9 mouse cellular contexts compared by ENCODE assay signal in the genomic region with DNA sequence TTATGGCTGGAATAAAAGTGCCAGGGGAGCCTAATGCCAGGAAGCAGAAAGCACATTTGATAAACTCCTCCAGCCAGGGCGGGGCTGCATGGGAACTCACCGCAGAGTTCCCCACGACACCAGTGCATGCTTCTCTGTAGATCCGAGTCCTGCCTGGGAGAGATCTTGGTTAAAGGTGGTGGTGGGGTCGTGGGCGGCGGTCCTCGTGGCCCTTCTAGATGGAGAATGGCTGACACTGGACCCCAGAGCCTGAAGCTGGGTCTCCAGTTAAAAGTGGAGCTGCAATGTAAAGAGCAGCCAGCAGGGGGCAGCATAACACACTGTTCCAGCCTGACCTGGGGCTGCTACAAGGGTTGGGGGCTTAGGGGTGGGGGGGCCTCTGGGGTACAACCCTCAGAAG. TPM values are rescaled to one million over a fixed set of nuclear protein-coding genes. Genes with fewer than 3 reads are reported as not detected.
A peak's percentile ranks its signal among the peaks of the same experiment; 100 is the strongest.
DNase-seq lines count a peak whose midpoint lies in the region; ATAC-seq and TF ChIP-seq lines count a peak whose summit lies in the region.
"Had no signal": no experiment of that assay in that cellular context is flagged by ENCODE, and none has a peak within 500 bp of the region (broad histone marks: within the 10 kb centered on the region; RNA-seq: fewer than 3 reads in every experiment).

No protein-coding gene starts in this region.

- WGBS in forebrain, embryonic 11.5 days: 17% methylated on average over 8 of the region's 8 CpGs
- WGBS in forebrain, embryonic 15.5 days: 30% methylated on average over 8 of the region's 8 CpGs
- WGBS in heart, embryonic 16.5 days: 15% methylated on average over 8 of the region's 8 CpGs
- WGBS in midbrain, embryonic 13.5 days: 24% methylated on average over 8 of the region's 8 CpGs
- 20% methylated on average over 8 of the region's 8 CpGs for WGBS in stomach, embryonic 16.5 days

- 0 out of 2 replicates have a peak, but pooled peaks have one; percentile 17 for TF ChIP-seq EP300 in ES-Bruce4 (IDR thresholded peaks at IDR 0.05; ENCODE audit: insufficient read depth, low read depth, low read length)

- peak; percentile 87 for DNase-seq in forebrain, embryonic 11.5 days (ENCODE audit: low spot score)
- peak; percentile 65 to 76 for DNase-seq in cerebellum, postnatal 25 days
- peak; percentile 24 to 31 for DNase-seq in left cerebral cortex, postnatal 25 days (ENCODE audit: low spot score in 2 of 2)

- H3K36me3 ChIP-seq in forebrain, embryonic 11.5 days (ENCODE audit: control insufficient read depth, insufficient read depth, low read length): no peaks in the 10 kb centered on the region
- no peaks in the 10 kb centered on the region for H3K36me3 ChIP-seq in forebrain, embryonic 15.5 days
- no peaks in the 10 kb centered on the region for H3K36me3 ChIP-seq in ES-Bruce4 (ENCODE audit: control insufficient read depth, insufficient read depth, low read length, poor library complexity, severe bottlenecking)
- no peaks in the 10 kb centered on the region for H3K36me3 ChIP-seq in heart, embryonic 16.5 days (ENCODE audit: control insufficient read depth, insufficient read depth)
- no peaks in the 10 kb centered on the region for H3K36me3 ChIP-seq in midbrain, embryonic 13.5 days
- H3K36me3 ChIP-seq in stomach, embryonic 16.5 days (ENCODE audit: control insufficient read depth, insufficient read depth, low read length): no peaks in the 10 kb centered on the region
- H3K36me3 ChIP-seq: midbrain, embryonic 12.5 days had no signal

- no peak overlapping the region for H3K4me3 ChIP-seq in forebrain, embryonic 11.5 days (ENCODE audit: low read depth, low read length)
- no peak overlapping the region for H3K4me3 ChIP-seq in forebrain, embryonic 15.5 days
- peak overlapping the region; percentile 52 for H3K4me3 ChIP-seq in ES-Bruce4 (ENCODE audit: low read depth, low read length)
- H3K4me3 ChIP-seq in heart, embryonic 16.5 days (ENCODE audit: low read length): no peak overlapping the region
- no peak overlapping the region for H3K4me3 ChIP-seq in midbrain, embryonic 13.5 days (replicated peaks)
- H3K4me3 ChIP-seq in stomach, embryonic 16.5 days (replicated peaks; ENCODE audit: low read length): no peak overlapping the region
- H3K4me3 ChIP-seq: midbrain, embryonic 12.5 days had no signal

- H3K27ac ChIP-seq in forebrain, embryonic 11.5 days (ENCODE audit: low read depth, low read length): no peak overlapping the region
- H3K27ac ChIP-seq in forebrain, embryonic 15.5 days (replicated peaks): no peak overlapping the region
- peak overlapping the region; percentile 96 for H3K27ac ChIP-seq in ES-Bruce4 (ENCODE audit: insufficient read depth, low read length)
- H3K27ac ChIP-seq in heart, embryonic 16.5 days (ENCODE audit: low read length): no peak overlapping the region
- no peak overlapping the region for H3K27ac ChIP-seq in midbrain, embryonic 13.5 days
- no peak overlapping the region for H3K27ac ChIP-seq in stomach, embryonic 16.5 days (ENCODE audit: low read length)
- H3K27ac ChIP-seq: midbrain, embryonic 12.5 days had no signal

- H3K27me3 ChIP-seq in forebrain, embryonic 11.5 days (ENCODE audit: control insufficient read depth, insufficient read depth, low read length): no peaks in the 10 kb centered on the region
- H3K27me3 ChIP-seq in forebrain, embryonic 15.5 days: no peaks in the 10 kb centered on the region
- no peaks in the 10 kb centered on the region for H3K27me3 ChIP-seq in ES-Bruce4 (ENCODE audit: control insufficient read depth, insufficient read depth, low read length, poor library complexity, severe bottlenecking)
- no peaks in the 10 kb centered on the region for H3K27me3 ChIP-seq in heart, embryonic 16.5 days (ENCODE audit: control insufficient read depth, insufficient read depth, low read length)
- no peaks in the 10 kb centered on the region for H3K27me3 ChIP-seq in midbrain, embryonic 13.5 days
- no peaks in the 10 kb centered on the region for H3K27me3 ChIP-seq in stomach, embryonic 16.5 days (ENCODE audit: control insufficient read depth, insufficient read depth, low read length)

- no peak overlapping the region for H3K4me2 ChIP-seq in forebrain, embryonic 11.5 days (ENCODE audit: low read depth, low read length, severe bottlenecking)
- no peak overlapping the region for H3K4me2 ChIP-seq in forebrain, embryonic 15.5 days (replicated peaks)
- H3K4me2 ChIP-seq in heart, embryonic 16.5 days (ENCODE audit: low read depth, low read length): peak overlapping the region; percentile 21; the same call in 1 of the 2 replicates
- no peak overlapping the region for H3K4me2 ChIP-seq in midbrain, embryonic 13.5 days (replicated peaks)
- H3K4me2 ChIP-seq in stomach, embryonic 16.5 days (ENCODE audit: low read depth, low read length): peak overlapping the region; percentile 35
- H3K4me2 ChIP-seq: midbrain, embryonic 12.5 days had no signal

- H3K4me1 ChIP-seq in forebrain, embryonic 11.5 days (replicated peaks; ENCODE audit: control insufficient read depth, insufficient read depth, low read length): peaks cover 2% of the 10 kb centered on the region
- H3K4me1 ChIP-seq in forebrain, embryonic 15.5 days: peaks cover 7% of the 10 kb centered on the region
- H3K4me1 ChIP-seq in ES-Bruce4 (ENCODE audit: control insufficient read depth, insufficient read depth, low read length): peaks cover 9% of the 10 kb centered on the region
- H3K4me1 ChIP-seq in heart, embryonic 16.5 days (ENCODE audit: control insufficient read depth, insufficient read depth, low read length): peaks cover 15% of the 10 kb centered on the region
- peaks cover 6% of the 10 kb centered on the region for H3K4me1 ChIP-seq in midbrain, embryonic 13.5 days (replicated peaks)
- H3K4me1 ChIP-seq in stomach, embryonic 16.5 days (ENCODE audit: control insufficient read depth, insufficient read depth, low read length): peaks cover 15% of the 10 kb centered on the region

- no peak overlapping the region for H3K9ac ChIP-seq in forebrain, embryonic 11.5 days (ENCODE audit: low read length)
- H3K9ac ChIP-seq in forebrain, embryonic 15.5 days (replicated peaks): no peak overlapping the region
- H3K9ac ChIP-seq in ES-Bruce4 (ENCODE audit: low read depth, poor library complexity, severe bottlenecking): peak overlapping the region; percentile 30
- no peak overlapping the region for H3K9ac ChIP-seq in heart, embryonic 16.5 days (ENCODE audit: low read length)
- H3K9ac ChIP-seq in midbrain, embryonic 13.5 days (replicated peaks): no peak overlapping the region
- peak overlapping the region; percentile 40; the same call in 1 of the 2 replicates for H3K9ac ChIP-seq in stomach, embryonic 16.5 days (ENCODE audit: low read length)
- H3K9ac ChIP-seq: midbrain, embryonic 12.5 days had no signal

- intact Hi-C loops in left cerebral cortex, postnatal 25 days (cut with DNase I): loop anchor here (1.0 kb wide), 1 partner anchor 395 kb away; no protein-coding TSS in a partner anchor

- 0 out of 2 replicates have a peak, but pooled peaks have one; percentile 13 for ATAC-seq in forebrain, embryonic 11.5 days (replicated peaks; ENCODE audit: low FRiP score)
- ATAC-seq in forebrain, embryonic 15.5 days (replicated peaks): no peak
- ATAC-seq in heart, embryonic 16.5 days (replicated peaks; ENCODE audit: extremely low read depth, insufficient read depth, low FRiP score): no peak
- ATAC-seq in midbrain, embryonic 13.5 days: 0 out of 2 replicates have a peak, but pooled peaks have one; percentile 22
- no peak for ATAC-seq in stomach, embryonic 16.5 days (ENCODE audit: insufficient read depth, low FRiP score)

- H3K9me3 ChIP-seq in forebrain, embryonic 11.5 days (ENCODE audit: control insufficient read depth, low read length): no peaks in the 10 kb centered on the region
- no peaks in the 10 kb centered on the region for H3K9me3 ChIP-seq in forebrain, embryonic 15.5 days
- no peaks in the 10 kb centered on the region for H3K9me3 ChIP-seq in ES-Bruce4 (replicated peaks; ENCODE audit: control insufficient read depth, insufficient read depth, low read length, poor library complexity, severe bottlenecking)
- H3K9me3 ChIP-seq in heart, embryonic 16.5 days (replicated peaks; ENCODE audit: control insufficient read depth, low read length): no peaks in the 10 kb centered on the region
- no peaks in the 10 kb centered on the region for H3K9me3 ChIP-seq in midbrain, embryonic 13.5 days
- no peaks in the 10 kb centered on the region for H3K9me3 ChIP-seq in stomach, embryonic 16.5 days (replicated peaks; ENCODE audit: control insufficient read depth, low read length)
- H3K9me3 ChIP-seq: midbrain, embryonic 12.5 days had no signal

- TF ChIP-seq CTCF in ES-Bruce4 (IDR thresholded peaks at IDR 0.05; ENCODE audit: low read depth, low read length): peak; percentile 81

- TF ChIP-seq POLR2A in ES-Bruce4 (IDR thresholded peaks at IDR 0.05; ENCODE audit: insufficient read depth, low read length): no peak

RNA-seq across cellular contexts. Expression of a gene that starts 38.3 kb away (rescaled TPM):
- not detected in 2 replicates for polyA plus RNA-seq in forebrain, embryonic 11.5 days (2014; fragmentation: Nextera tagmentation; extraction: Ambion mirVana)
- not detected in 2 replicates for polyA plus RNA-seq in forebrain, embryonic 15.5 days (2015; fragmentation: Nextera tagmentation; extraction: Ambion mirVana)
- polyA plus RNA-seq in ES-Bruce4 (2011; ENCODE audit: insufficient read depth, insufficient read length, low read depth, missing spikeins): 0.49 TPM in 1 of 2 replicates, not detected in the other
- polyA plus RNA-seq in heart, embryonic 16.5 days (2015; fragmentation: Nextera tagmentation; extraction: Ambion mirVana): 0.11 and 0.41 TPM in 2 replicates
- not detected for total RNA-seq in left cerebral cortex, postnatal 25 days (2021)
- not detected in 2 replicates for polyA plus RNA-seq in midbrain, embryonic 13.5 days (2015; fragmentation: Nextera tagmentation; extraction: Ambion mirVana)
- polyA plus RNA-seq in stomach, embryonic 16.5 days (2015; fragmentation: Nextera tagmentation; extraction: Ambion mirVana): 0.09 TPM in 1 of 2 replicates, not detected in the other
- polyA plus RNA-seq: midbrain, embryonic 12.5 days had no signal

RNA-seq across cellular contexts. Expression of a gene that starts 54.6 kb away (rescaled TPM):
- 225 and 238 TPM in 2 replicates for polyA plus RNA-seq in forebrain, embryonic 11.5 days (2014; fragmentation: Nextera tagmentation; extraction: Ambion mirVana)
- polyA plus RNA-seq in forebrain, embryonic 15.5 days (2015; fragmentation: Nextera tagmentation; extraction: Ambion mirVana): 272 and 274 TPM in 2 replicates
- 742 and 797 TPM in 2 replicates for polyA plus RNA-seq in ES-Bruce4 (2011; ENCODE audit: insufficient read depth, insufficient read length, low read depth, missing spikeins)
- 171 and 194 TPM in 2 replicates for polyA plus RNA-seq in heart, embryonic 16.5 days (2015; fragmentation: Nextera tagmentation; extraction: Ambion mirVana)
- total RNA-seq in left cerebral cortex, postnatal 25 days (2021): 100 to 1,000 TPM; 187 to 201 TPM
- 283 and 292 TPM in 2 replicates for polyA plus RNA-seq in midbrain, embryonic 13.5 days (2015; fragmentation: Nextera tagmentation; extraction: Ambion mirVana)
- polyA plus RNA-seq in stomach, embryonic 16.5 days (2015; fragmentation: Nextera tagmentation; extraction: Ambion mirVana): 284 and 286 TPM in 2 replicates

Comparison
In these comparisons a context has a peak if more than half of its experiments do, and no peak if none do; other contexts are left out.
1. ATAC-seq: peak in forebrain, embryonic 11.5 days (single experiment) and midbrain, embryonic 13.5 days (single experiment); none in forebrain, embryonic 15.5 days (single experiment), heart, embryonic 16.5 days (single experiment) and stomach, embryonic 16.5 days (single experiment).
2. DNase-seq: peak in every context shown above with its lines; median percentile 87 in forebrain, embryonic 11.5 days; 70 in cerebellum, postnatal 25 days; 28 in left cerebral cortex, postnatal 25 days.
3. H3K4me2 ChIP-seq: peak in heart, embryonic 16.5 days (single experiment) and stomach, embryonic 16.5 days (single experiment); none in forebrain, embryonic 11.5 days (single experiment), forebrain, embryonic 15.5 days (single experiment) and midbrain, embryonic 13.5 days (single experiment).
4. H3K9ac ChIP-seq: peak in ES-Bruce4 (single experiment) and stomach, embryonic 16.5 days (single experiment); none in forebrain, embryonic 11.5 days (single experiment), forebrain, embryonic 15.5 days (single experiment), heart, embryonic 16.5 days (single experiment) and midbrain, embryonic 13.5 days (single experiment).